Mouse (Mus musculus) left cerebral cortex, adult 9 months (tissue): ENCODE results near the gene Uroc1.

ENCODE experiments used
- DNase-seq, 2 experiments: peaks; one replicate each; pipeline ENCODE4 v3.0.0; 2022; ENCODE audit warnings: low spot score in 2 of 2

The Uroc1 gene

DNA sequence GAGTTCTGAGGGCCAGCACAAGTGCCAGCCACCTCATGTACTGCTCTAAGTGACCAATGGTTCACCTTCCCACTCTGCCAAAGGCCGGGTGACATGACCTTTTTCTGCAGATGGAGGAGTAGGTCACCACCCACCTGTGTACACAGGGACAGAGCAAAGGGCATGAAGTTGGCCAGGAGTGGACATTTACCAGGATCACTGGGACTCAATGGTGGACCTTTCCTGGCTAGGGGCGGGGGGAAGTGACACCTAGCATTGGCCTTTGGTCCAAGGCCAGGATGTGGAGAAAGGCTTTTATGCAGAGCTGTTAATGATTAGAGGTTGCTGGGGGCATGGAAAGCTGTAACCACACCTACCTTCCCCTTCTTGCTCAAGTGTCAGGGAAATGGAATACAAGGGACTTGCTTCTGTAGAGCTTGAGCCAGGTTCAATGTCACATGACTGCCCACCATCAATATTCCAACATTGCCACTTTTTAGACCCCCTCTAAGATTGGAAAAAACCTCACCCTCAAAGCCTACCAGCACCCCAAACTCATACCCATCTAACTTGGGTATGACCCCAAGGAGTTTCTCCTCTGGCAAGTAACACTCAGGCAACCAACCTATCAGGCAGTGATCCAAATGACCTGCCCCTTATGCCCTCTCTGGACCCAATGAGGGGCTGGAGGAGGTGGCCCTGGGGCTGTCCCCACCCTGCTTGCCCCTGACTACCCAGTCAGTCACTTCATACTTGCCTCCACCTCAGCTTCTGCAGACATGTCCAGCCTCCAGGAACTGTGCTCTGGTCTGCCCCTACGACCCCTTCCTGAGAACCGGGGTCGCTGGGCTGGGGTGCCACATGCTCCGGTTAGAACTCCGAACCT, at the start of gene Uroc1:
TSS of gene Uroc1 (plus strand) at position 724 of the 865 bp plus-strand sequence.
- DNase-seq: no peak

DNA sequence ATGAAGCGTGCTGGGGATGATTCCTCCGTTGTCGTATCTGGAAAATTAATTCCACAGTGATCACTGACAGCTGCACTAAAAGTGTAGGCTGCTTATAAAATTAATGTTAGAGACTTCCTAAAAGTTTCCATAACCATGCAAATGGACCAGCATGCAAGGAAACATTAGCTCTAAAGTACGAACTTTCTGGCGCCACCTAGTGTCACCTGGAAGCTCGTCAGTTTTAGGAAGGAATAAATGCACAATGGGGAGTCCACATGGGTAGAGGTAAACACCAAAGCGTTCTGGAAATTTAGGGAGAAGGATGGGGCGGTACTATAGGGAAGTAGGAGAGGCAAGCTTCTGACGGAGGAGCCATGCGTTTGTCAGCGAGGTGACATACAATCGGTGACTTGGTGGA, 44.8 kb upstream of the Uroc1 start:
- DNase-seq: peak in 1 of 2 experiments; percentile 11

DNA sequence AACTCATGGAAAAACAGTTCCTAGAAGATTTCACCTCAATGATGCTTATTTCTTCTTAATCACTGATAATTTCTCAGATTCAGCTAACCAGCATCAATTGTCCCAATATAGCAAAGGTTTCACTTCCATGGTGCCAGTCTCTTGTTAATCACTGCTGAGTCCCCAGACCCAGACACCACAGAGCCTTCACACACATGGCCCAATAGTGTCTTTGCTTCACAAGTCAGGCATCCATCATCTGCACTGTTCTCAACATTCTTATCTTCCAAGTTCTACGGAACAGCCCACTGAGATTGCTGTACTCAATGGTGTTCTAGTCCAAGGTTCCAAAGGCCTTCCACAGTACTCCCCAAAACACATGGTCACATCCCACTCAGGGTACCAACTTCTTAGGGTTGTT, 32.2 kb upstream of the Uroc1 start, which contains the start of gene BC048671:
TSS of gene BC048671 (plus strand) at position 301 of the 400 bp plus-strand sequence.
- DNase-seq: no peak

GRCm38 (mm10) chr6:90306315-90306975, 26.6 kb upstream of the Uroc1 start:
- DNase-seq: no peak

DNA sequence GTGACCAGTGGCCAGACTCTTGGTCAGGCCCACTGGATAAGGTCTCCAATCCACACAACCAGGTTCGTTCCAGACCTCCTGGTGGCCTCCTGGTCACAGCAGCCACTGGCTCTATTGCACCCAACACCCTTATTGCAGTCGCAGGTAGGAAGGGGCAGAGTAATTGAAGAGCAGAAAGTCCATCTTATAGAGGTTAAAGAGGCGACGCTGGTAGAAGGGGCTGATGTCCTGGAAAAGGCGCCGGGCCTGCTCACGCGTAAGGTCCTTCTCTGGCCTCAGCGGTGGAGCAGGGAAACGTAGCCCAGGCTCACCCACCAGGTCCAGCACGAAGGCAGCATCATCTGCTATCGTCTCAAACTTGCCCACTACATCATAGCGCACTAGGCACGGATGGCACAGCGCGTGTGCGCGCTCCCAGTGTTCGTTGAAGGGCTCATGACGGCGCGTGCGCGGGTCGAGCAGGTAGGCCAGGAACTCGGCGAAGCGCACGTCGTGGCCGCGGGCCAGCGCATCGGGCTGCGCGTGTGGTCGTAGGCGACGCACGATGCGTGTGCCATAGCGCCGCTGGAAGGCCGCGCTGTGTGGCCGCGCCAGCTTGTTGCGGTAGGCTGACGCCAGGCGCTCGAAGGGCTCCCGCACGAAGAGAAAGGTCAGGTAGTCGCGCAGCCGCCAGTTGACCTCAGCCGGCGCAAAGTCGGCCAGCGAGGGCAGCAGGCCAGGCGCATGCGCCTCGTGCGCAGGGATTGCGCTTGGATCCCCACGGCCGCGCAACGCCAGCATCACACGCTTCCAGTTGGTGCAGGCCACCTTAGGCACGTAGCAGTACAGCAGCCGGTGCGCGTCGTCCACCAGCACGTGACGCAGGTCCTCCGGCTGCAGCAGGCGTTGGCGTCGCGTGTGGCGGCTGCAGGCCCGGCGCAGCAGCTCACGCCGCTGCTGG, 24.0 kb upstream of the Uroc1 start:
- no peak for DNase-seq

- peak in 1 of 2 experiments; percentile 32 for DNase-seq
Observed at GRCm38 (mm10) chr6:90315961-90316360, 17.1 kb upstream of the Uroc1 start.

- no peak for DNase-seq
Observed at GRCm38 (mm10) chr6:90317510-90318258, 15.4 kb upstream of the Uroc1 start.

DNA sequence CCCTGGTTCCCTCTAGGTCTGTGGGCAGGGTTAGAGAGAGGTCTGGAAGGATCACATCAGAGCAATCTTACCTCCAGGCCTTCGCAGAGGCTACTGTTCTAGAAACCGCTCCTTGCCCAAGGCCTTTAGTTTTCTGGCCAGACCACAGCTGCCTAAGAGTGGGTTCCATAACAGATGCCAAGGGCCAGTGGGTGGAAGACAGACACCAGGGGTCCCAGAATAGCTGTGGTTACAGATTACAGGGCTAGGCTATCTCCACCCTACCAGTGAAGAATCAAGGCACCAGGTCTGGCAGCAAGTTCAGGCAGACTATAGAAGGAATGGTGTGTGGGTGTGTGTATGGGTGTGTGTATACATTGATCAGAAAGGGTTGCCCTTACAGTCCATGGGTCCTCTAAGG, 14.1 kb upstream of the Uroc1 start:
- DNase-seq: no peak

DNA sequence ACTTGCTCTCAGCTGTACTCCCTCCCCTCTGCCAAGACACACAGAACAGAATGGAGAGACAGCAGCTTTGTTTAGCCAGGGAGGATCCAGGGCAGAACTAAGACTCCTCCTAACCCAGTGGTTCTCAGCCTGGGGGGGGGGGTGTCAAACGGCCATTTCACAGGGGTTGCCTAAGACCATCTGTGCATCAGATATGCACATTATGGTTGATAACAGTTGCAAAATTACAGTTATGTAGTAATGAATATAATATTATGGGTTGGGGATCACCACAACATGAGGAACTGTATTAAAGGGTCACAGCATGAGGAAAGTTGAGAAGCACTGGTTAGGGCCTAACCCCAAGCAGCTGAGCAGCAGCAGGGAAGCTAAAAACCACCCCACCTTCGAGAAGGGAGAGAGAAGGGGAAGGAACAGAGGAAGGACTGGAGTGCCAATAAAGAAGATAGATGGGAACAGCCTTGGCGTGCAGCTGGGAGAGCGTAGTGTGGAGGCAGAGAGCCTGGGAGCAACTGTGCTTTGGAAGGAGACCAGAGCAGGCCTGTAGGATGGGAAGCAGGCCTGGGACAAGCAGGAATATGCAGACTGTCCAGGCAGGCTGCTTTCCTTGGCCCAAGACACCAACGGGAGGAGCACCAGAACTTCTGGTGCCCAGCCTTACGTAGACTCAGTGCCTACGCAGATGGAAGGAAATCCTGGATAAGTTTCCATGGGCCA, 13.5 kb upstream of the Uroc1 start:
- DNase-seq: no peak

- no peak for DNase-seq
Observed at GRCm38 (mm10) chr6:90320429-90320828, 12.7 kb upstream of the Uroc1 start.

DNA sequence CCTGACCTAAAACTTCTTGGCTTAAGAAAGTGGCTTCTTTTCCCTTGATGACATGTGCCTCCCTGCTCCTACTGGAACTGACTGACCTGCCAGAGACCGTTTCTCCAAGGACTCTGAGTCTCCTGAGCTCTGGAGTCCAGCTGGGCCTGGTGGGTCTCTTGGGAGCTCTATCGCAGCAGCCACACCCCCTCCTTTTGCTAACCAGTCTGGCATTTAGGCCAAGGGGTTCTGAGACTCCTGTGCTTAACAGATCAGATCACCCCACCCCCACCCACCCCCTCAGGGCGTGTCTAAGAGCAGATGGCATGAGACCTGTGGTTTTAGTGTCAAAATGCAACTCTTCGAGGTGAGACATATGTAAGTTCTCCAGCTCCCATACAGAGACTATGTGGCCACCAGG, 11.3 kb upstream of the Uroc1 start:
- no peak for DNase-seq

DNA sequence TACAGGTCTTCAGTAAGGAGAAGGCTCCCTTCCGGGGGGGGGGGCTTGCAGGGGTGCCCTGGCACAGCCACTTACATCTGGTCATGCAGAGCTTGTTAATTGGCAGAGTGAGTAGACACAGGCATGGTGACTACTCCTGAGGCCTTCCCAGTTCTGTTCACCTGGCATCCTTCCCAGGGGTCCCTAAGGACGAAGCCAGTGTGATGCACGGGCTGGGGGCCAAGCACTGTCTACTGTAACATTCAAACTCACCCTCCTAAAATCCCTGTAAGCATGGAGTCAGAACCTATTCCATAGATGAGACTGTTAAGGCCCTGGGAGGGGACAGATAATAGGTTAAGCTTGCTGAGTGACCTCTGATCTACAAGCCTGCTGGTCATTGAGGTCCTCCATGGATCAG, 9.1 kb upstream of the Uroc1 start:
- no peak for DNase-seq

DNA sequence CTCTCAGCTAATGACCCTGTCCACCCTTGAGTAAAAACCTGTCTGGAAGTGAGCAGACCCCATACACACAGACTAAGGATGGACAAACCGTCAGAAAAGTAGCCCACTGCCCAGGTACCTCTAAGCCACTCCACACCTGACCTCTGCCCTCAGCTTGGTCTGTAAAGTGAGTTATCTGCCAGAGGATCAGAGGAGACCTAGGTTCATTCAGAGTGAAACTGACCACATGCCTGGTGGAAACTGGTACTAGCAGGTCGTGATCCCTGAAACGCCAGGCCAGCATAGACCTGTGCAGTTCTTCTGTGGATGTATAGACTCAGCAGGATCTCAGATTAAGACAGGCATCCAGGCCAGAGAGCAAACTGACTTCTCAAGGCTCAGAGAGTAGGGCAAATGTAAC, 8.6 kb upstream of the Uroc1 start:
- no peak for DNase-seq

GRCm38 (mm10) chr6:90324991-90325390, 8.1 kb upstream of the Uroc1 start, which contains the start of gene Chst13:
TSS of gene Chst13 (minus strand) at chr6:90325185.
- no peak for DNase-seq

- peak in 1 of 2 experiments; percentile 52 for DNase-seq
Observed at GRCm38 (mm10) chr6:90327670-90328069, 5.4 kb upstream of the Uroc1 start.

GRCm38 (mm10) chr6:90329953-90330352, 3.1 kb upstream of the Uroc1 start:
- peak in 1 of 2 experiments; percentile 51 for DNase-seq

DNA sequence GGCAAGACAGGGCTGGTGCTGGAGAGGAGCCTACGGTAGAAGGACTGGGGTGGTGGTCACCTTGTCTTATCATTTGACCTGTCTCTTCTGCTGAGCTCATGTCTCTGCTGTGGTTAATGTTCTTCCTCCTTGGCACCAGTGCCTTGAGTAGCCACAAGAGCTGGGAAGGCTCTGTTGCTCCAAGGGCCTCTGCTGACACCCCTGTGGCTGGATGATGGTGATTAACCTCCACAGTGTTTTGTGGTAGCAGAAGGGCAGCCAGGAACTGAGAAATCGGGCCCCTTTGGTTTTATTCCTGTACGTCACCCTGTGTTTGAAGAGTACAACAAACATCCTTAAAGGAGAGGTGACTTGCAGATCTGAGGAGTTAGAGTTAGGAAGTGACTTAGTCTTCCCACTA, 1.2 kb downstream of the Uroc1 start:
- DNase-seq: no peak

GRCm38 (mm10) chr6:90342343-90342742, 9.3 kb downstream of the Uroc1 start:
- DNase-seq: no peak

- DNase-seq: no peak
Observed at GRCm38 (mm10) chr6:90347183-90347582, 14.1 kb downstream of the Uroc1 start.

DNA sequence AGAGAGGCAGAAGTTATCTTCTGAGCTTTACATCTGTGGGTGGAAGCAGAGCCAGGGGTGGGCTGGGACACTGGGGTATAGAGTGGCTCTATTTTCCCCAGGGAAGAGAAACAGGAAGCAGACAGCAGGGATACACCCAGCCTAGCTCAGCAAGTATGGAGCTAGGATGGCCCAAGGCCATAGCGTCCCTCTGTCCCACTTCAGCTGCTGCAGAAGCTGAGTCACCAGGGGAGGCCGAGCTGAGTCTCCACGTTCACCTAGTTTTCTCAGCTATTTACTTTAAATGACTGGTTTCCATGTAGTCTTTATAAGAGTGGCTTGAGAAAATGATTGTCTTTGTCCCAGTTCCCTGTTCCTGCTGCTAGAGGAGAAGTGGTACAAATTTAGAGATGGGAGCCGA, 15.4 kb downstream of the Uroc1 start:
- DNase-seq: no peak
